Mouse (Mus musculus): ENCODE results near the gene 2610301B20Rik. TPM values are rescaled to one million over a fixed set of nuclear protein-coding genes. Genes with fewer than 3 reads are reported as not detected.

2610301B20Rik gene
- polyA plus RNA-seq, 1 experiment from 2014 or later = 20.0 TPM

DNA sequence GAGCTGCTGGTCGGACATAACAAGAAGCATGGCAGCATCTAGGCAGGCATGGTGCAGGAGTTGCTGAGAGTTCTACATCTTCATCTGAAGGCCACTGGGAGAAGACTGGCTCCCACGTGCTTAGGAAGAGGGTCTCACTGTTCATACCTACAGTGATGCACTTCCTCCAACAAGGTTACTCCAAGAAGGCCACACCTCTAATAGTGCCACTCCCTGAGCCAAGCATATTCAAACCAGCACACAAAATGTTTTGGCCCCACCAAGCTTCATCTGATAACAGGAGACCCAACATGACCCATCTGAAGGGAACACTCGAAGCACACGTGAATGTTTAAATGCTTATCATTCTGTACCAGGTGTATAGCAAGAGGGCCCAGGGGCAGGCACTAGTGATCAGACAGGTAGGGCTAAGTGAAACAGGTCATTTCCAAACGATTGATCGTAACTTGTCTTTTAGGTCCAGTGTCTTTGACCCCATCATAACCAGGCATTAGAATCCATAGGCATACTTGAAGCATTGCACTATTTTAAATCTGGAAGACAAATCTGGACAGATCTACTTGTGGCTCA, 37.7 kb downstream of the 2610301B20Rik start:
- no peak overlapping the region for H3K27ac ChIP-seq
- WGBS = 78% methylated on average over 6 of the region's 6 CpGs
- H3K4me3 ChIP-seq = no peak overlapping the region
- no peak overlapping the region for H3K4me2 ChIP-seq
- 0 out of 2 replicates have a peak, but pooled peaks cover 5% of the 10 kb centered on the region for H3K27me3 ChIP-seq
- ATAC-seq (replicated peaks; ENCODE audit: insufficient number of reproducible peaks, insufficient read depth, low FRiP score, low read depth) = no peak
- H3K4me1 ChIP-seq (replicated peaks) = no peaks in the 10 kb centered on the region
- no peak overlapping the region for H3K9ac ChIP-seq
- no peaks in the 10 kb centered on the region for H3K9me3 ChIP-seq (replicated peaks)
- H3K36me3 ChIP-seq = no peaks in the 10 kb centered on the region

DNA sequence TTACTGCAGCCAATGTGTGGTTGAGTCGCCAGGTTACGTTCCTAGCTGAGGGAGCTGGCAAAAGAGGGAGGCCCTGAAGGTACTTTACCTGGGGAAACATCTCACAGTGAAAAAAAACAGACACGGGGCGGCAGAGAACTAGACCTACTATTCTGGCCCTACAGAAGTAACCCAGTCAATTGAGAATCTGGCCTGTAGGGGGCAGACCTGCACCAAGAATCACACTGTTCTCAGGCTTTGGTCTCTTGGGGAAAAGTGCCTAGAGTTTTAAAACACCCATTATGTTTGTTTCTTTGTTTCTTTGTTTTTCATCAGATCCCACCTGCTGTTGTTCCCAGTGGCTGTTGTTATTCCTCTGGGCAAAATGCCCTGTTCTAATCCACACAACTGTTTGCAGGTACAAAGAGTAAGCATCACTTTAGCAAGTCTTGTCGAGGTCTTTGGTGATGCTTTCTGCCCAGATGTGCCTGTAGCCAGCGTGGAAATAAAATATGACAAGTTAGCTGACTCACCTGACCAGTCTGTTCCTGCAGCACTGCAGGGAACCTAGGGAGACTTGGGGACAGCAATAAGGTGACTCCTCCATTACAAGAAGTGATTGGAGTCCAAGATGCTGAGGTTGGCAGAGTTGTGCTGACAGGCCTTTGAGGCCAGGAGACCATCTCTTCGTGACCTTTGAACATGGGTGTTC, 38.5 kb downstream of the 2610301B20Rik start:
- peak; percentile 73; the same call in 1 of the 2 replicates for ATAC-seq (replicated peaks; ENCODE audit: insufficient number of reproducible peaks, insufficient read depth, low FRiP score, low read depth)
- no peak overlapping the region for H3K27ac ChIP-seq
- H3K4me1 ChIP-seq (replicated peaks) = no peaks in the 10 kb centered on the region
- no peak overlapping the region for H3K9ac ChIP-seq
- no peak overlapping the region for H3K4me3 ChIP-seq
- no peak overlapping the region for H3K4me2 ChIP-seq
- no peaks in the 10 kb centered on the region for H3K9me3 ChIP-seq (replicated peaks)
- 0 out of 2 replicates have a peak, but pooled peaks cover 5% of the 10 kb centered on the region for H3K27me3 ChIP-seq
- 30% methylated on average over 7 of the region's 7 CpGs for WGBS
- H3K36me3 ChIP-seq = no peaks in the 10 kb centered on the region

DNA sequence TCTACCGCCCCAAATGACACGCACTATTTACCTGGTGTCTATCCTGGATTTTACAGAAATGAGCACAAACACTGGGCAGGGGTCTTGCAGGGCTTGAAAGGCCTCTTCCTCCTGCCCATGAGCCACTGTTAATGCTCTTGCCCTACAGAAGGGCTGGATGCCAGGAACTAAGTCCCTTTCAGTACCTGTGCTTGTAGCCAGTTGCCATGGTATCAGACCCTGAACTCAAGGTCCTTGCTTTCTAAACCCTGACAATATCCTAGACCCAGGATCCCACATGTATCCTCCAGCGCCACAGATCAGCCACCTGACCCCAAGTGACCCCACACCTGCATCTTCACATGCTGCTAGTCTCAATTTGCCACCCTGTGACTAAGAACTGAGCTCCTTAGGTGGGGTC, 39.1 kb downstream of the 2610301B20Rik start:
- Histone ChIP-seq H3K36me3 (no peaks in the 10 kb centered on the region), H3K4me3 (no peak overlapping the region), H3K9me3 (replicated peaks) (no peaks in the 10 kb centered on the region), H3K4me2 (no peak overlapping the region), H3K4me1 (replicated peaks) (peaks cover 3% of the 10 kb centered on the region), H3K9ac (no peak overlapping the region), H3K27ac (no peak overlapping the region), H3K27me3 (0 out of 2 replicates have a peak, but pooled peaks cover 5% of the 10 kb centered on the region)
- 88% methylated on average over 3 of the region's 3 CpGs for WGBS
- ATAC-seq (replicated peaks; ENCODE audit: insufficient number of reproducible peaks, insufficient read depth, low FRiP score, low read depth) = no peak

DNA sequence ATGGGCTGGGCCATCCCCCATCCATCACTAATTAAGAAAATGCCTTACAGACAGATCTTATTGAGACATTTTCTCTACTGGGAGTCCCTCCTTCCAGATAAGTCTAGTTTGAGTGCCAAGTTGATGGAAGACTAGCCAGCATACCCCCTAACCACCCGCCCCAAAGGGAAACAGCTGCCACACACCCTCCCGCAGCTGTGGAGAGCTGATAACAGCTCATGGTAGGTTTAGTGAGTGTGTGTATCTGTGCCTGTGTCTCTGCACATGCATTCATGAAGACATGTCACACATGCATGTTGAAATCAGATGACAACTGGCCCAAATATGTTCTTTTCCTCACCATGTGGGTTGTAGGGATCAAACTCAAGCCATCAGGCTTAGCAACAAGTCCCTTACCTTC, 40.5 kb downstream of the 2610301B20Rik start:
- Histone ChIP-seq H3K27me3 (0 out of 2 replicates have a peak, but pooled peaks cover 5% of the 10 kb centered on the region), H3K9ac (no peak overlapping the region), H3K4me2 (no peak overlapping the region), H3K9me3 (replicated peaks) (no peaks in the 10 kb centered on the region), H3K27ac (no peak overlapping the region), H3K36me3 (no peaks in the 10 kb centered on the region), H3K4me3 (no peak overlapping the region), H3K4me1 (replicated peaks) (peaks cover 14% of the 10 kb centered on the region)
- 39% methylated on average over 2 of the region's 2 CpGs for WGBS
- no peak for ATAC-seq (replicated peaks; ENCODE audit: insufficient number of reproducible peaks, insufficient read depth, low FRiP score, low read depth)

DNA sequence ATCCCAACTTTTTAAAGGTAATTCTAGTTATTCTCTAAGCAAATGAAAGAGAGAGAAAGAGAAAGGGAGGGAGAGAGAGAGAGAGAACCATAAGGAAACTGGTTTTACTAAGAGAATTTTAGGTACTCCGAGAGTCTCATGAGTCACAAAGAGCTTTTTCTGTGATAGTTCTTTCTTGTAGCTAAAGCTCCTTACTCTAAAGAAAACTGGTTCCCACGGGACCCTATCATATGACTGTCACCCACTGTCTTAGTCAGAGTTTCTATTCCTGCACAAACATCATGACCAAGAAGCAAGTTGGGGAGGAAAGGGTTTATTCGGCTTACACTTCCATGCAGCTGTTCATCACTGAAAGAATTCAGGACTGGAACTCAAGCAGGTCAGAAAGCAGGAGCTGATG, 41.0 kb downstream of the 2610301B20Rik start:
- no peak for ATAC-seq (replicated peaks; ENCODE audit: insufficient number of reproducible peaks, insufficient read depth, low FRiP score, low read depth)
- Histone ChIP-seq H3K4me2 (no peak overlapping the region), H3K4me3 (no peak overlapping the region), H3K36me3 (no peaks in the 10 kb centered on the region), H3K27ac (no peak overlapping the region), H3K9me3 (replicated peaks) (no peaks in the 10 kb centered on the region), H3K9ac (no peak overlapping the region), H3K4me1 (replicated peaks) (peaks cover 14% of the 10 kb centered on the region), H3K27me3 (0 out of 2 replicates have a peak, but pooled peaks cover 5% of the 10 kb centered on the region)
- 80% methylated on average over 3 of the region's 3 CpGs for WGBS

DNA sequence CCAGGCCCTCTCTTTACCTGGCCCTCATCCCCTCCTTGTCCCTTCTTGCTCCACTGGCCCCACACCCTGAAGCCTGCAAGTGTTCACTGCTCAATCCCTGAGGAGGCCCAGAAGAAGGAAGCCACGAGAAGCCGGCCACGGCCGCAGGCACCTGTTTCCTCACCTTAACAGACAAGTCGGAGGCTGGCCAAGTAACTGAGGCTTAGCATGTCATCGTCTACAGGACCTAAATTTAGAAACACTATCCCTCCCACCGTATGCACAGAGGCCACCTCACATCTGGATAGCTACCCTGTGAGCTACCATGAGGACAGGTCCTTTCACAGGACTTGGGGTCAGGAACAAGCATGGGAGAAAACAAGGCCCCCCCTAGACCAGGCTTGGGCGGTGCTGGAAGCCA, 44.1 kb downstream of the 2610301B20Rik start:
- Histone ChIP-seq H3K4me1 (replicated peaks) (peaks cover 18% of the 10 kb centered on the region), H3K27me3 (no peaks in the 10 kb centered on the region), H3K9ac (no peak overlapping the region), H3K27ac (peak overlapping the region; percentile 4; the same call in 1 of the 2 replicates), H3K9me3 (replicated peaks) (no peaks in the 10 kb centered on the region), H3K36me3 (no peaks in the 10 kb centered on the region), H3K4me2 (no peak overlapping the region), H3K4me3 (no peak overlapping the region)
- no peak for ATAC-seq (replicated peaks; ENCODE audit: insufficient number of reproducible peaks, insufficient read depth, low FRiP score, low read depth)
- WGBS = 38% methylated on average over 8 of the region's 8 CpGs

DNA sequence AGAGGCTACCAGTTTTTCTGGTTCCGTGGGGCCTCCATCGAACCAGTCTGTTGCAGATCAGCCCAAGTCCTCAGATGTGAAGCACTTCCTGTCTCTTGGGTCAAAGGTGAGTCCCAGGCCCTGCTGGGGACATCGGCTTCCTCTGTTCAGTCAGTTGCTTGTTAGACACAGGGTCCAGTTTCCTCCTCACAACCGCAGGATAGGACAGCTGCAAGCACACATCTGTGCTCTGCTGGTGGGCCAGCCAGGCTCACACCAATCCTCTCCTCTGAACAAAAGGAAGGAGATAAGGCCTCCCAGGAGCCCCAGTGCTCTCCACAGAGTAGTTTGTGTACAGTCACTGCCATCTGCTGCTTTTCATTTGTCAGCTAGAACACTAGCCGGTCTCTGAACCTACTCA, 44.8 kb downstream of the 2610301B20Rik start:
- Histone ChIP-seq H3K4me1 (replicated peaks) (peaks cover 20% of the 10 kb centered on the region), H3K9ac (no peak overlapping the region), H3K4me3 (no peak overlapping the region), H3K9me3 (replicated peaks) (no peaks in the 10 kb centered on the region), H3K27me3 (no peaks in the 10 kb centered on the region), H3K27ac (no peak overlapping the region), H3K4me2 (no peak overlapping the region), H3K36me3 (no peaks in the 10 kb centered on the region)
- WGBS = 41% methylated on average over 5 of the region's 5 CpGs
- ATAC-seq (replicated peaks; ENCODE audit: insufficient number of reproducible peaks, insufficient read depth, low FRiP score, low read depth) = 0 out of 2 replicates have a peak, but pooled peaks have one; percentile 19

DNA sequence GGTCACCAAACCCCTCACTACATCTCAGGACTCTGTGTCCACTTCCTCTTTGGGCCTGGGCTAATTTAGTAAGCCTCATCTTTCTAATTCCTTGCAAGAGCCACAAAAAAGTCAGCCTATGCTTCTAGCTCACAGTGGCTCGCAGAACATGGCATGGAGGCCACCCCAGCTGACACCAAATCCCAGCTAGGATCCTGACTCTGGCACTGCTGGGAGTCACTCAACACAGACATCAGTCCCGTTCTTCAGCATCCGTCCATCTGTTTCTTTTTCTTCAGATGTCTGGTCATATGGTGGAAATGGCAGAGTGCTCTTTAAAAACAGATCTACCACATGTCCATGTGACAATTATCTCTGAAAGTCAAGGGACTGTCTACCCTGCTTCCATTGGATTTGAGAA, 45.2 kb downstream of the 2610301B20Rik start:
- no peak overlapping the region for H3K4me3 ChIP-seq

DNA sequence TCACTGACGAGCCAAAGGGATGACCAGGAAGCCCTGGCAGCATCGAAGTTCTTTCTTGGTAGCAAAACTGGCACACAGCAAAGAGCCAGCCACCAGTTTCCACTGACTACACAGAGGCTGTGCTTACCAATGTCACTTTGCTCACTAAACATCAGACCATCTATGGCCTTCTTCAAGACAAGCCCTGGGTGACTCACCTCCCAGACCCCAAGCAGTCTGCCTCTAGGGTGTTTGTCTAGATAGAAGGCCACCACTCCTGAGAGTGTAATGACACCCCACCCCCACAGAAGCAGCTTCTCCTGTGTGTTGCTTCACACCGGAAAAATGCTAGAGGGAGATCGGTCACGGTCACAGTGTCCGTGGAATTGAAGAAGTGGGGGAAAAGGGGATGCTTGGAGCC, 45.7 kb downstream of the 2610301B20Rik start:
- Histone ChIP-seq H3K4me2 (no peak overlapping the region), H3K9ac (no peak overlapping the region), H3K9me3 (replicated peaks) (no peaks in the 10 kb centered on the region), H3K27me3 (no peaks in the 10 kb centered on the region), H3K36me3 (no peaks in the 10 kb centered on the region), H3K4me1 (replicated peaks) (peaks cover 20% of the 10 kb centered on the region), H3K4me3 (no peak overlapping the region), H3K27ac (no peak overlapping the region)
- no peak for ATAC-seq (replicated peaks; ENCODE audit: insufficient number of reproducible peaks, insufficient read depth, low FRiP score, low read depth)
- 83% methylated on average over 6 of the region's 6 CpGs for WGBS

More for the DNA sequence above, 45.2 kb downstream of the 2610301B20Rik start:
- H3K4me2 ChIP-seq = no peak overlapping the region
- no peak overlapping the region for H3K9ac ChIP-seq
- H3K9me3 ChIP-seq (replicated peaks) = no peaks in the 10 kb centered on the region
- no peak overlapping the region for H3K27ac ChIP-seq
- WGBS = 88% methylated on average over 3 of the region's 3 CpGs
- peaks cover 20% of the 10 kb centered on the region for H3K4me1 ChIP-seq (replicated peaks)
- no peaks in the 10 kb centered on the region for H3K36me3 ChIP-seq
- ATAC-seq (replicated peaks; ENCODE audit: insufficient number of reproducible peaks, insufficient read depth, low FRiP score, low read depth) = no peak
- no peaks in the 10 kb centered on the region for H3K27me3 ChIP-seq

DNA sequence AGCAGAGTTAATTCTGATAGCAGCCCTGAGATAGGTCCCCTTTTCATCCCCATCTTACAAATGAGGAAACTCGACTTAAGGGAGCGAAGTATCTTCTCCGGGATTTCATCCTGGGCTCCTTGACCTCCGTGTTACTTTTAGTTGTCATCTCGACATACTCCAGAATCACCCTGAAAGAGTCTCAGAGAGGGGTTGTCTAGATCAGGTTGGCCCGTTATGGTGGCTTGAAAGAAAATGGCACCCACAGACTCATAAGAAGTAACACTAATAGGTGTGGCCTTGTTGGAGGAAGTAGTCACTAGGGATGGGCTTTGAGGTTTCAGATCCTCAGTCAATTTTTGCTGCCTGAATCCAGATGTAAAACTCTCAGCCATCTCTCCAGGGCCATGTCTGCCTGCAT, 46.3 kb downstream of the 2610301B20Rik start:
- 85% methylated on average over 6 of the region's 6 CpGs for WGBS
- H3K27ac ChIP-seq = no peak overlapping the region
- H3K4me2 ChIP-seq = no peak overlapping the region
- H3K27me3 ChIP-seq = no peaks in the 10 kb centered on the region
- peaks cover 20% of the 10 kb centered on the region for H3K4me1 ChIP-seq (replicated peaks)
- no peak overlapping the region for H3K4me3 ChIP-seq
- H3K36me3 ChIP-seq = no peaks in the 10 kb centered on the region
- H3K9ac ChIP-seq = no peak overlapping the region
- no peaks in the 10 kb centered on the region for H3K9me3 ChIP-seq (replicated peaks)
- no peak for ATAC-seq (replicated peaks; ENCODE audit: insufficient number of reproducible peaks, insufficient read depth, low FRiP score, low read depth)

DNA sequence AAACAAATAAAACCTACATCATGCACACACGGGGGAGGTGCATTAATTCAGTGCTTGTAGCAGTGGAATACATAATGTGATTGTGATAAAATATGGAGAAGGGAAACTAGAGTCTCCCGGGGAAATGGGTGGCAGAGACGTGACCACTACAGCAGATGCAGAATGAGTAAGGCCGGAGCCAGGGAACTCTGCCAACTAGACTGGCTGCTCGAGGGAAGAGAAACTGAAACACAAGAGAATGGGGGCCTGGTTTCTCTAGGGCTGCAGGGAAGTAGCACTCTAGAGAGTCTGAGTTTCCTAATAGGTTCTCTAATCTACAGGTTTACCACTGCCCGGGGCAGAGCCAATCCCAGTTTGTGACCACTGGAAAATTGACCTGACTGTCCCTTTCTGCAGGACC, 48.9 kb downstream of the 2610301B20Rik start:
- peak overlapping the region; percentile 9; the same call in 1 of the 2 replicates for H3K4me2 ChIP-seq
- H3K27me3 ChIP-seq = no peaks in the 10 kb centered on the region
- no peak overlapping the region for H3K9ac ChIP-seq
- no peak overlapping the region for H3K4me3 ChIP-seq
- H3K27ac ChIP-seq = no peak overlapping the region
- WGBS = 30% methylated on average over 6 of the region's 6 CpGs
- H3K4me1 ChIP-seq (replicated peaks) = peaks cover 19% of the 10 kb centered on the region
- no peak; the same call in 1 of the 2 replicates for ATAC-seq (replicated peaks; ENCODE audit: insufficient number of reproducible peaks, insufficient read depth, low FRiP score, low read depth)
- H3K36me3 ChIP-seq = no peaks in the 10 kb centered on the region
- H3K9me3 ChIP-seq (replicated peaks) = no peaks in the 10 kb centered on the region

DNA sequence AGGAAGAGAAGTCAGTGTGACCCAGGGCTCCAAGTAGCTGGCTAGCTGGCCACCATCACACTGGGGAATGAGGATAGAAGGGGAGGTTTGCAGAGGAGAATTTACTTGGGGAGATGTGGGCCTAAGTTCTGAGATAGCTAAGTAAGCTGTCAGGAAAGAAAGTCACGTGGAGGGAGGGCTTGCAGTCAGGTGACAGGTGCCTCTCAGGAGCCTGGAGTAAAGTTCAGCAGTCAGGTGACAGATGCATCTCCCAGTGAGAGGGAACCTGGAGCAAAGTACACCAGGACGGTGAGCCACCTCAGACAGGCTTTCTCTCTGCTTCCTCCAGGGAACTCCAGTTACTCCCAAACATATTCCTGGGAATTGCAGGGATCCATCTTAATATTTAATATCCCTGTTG, 49.8 kb downstream of the 2610301B20Rik start:
- Histone ChIP-seq H3K27me3 (no peaks in the 10 kb centered on the region), H3K4me1 (replicated peaks) (peaks cover 9% of the 10 kb centered on the region), H3K9me3 (replicated peaks) (no peaks in the 10 kb centered on the region), H3K4me3 (no peak overlapping the region), H3K36me3 (no peaks in the 10 kb centered on the region), H3K9ac (no peak overlapping the region), H3K4me2 (no peak overlapping the region), H3K27ac (no peak overlapping the region)
- 78% methylated on average over 2 of the region's 2 CpGs for WGBS
- no peak for ATAC-seq (replicated peaks; ENCODE audit: insufficient number of reproducible peaks, insufficient read depth, low FRiP score, low read depth)

Measured in heart, embryonic 15.5 days (tissue).